Mouse (Mus musculus): ENCODE results near the gene Jak2. TPM values are rescaled to one million over a fixed set of nuclear protein-coding genes. Genes with fewer than 3 reads are reported as not detected.

Jak2 gene
- polyA plus RNA-seq, 1 experiment from 2014 or later: 28.3 TPM

DNA sequence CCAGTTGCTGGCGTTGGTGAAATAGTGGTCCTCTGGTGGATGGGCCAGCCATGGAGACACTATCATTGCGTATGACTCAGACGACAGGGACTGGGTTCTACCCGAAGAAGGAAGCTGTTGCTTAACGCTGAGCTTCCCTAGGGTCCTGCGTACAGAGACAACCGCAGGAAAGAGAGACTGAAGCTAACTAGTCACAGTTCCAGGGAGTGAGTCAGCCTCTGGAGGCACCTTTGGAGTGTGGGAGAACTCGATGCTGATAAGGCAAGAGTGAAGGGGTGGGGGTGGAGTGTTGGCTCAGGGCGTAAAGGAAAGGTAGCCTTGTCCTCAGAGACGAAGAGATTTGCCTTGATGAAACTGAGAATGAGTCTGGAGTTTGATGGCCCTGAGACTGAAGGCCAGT lies 10.0 kb upstream of the Jak2 start:
- DNase-seq (no peak), ATAC-seq (ENCODE audit: low FRiP score, low TSS enrichment) (no peak)
- no peaks in the 10 kb centered on the region for H3K27me3 ChIP-seq (ENCODE audit: control insufficient read depth, insufficient read depth, low read length)
- H3K4me1 ChIP-seq (ENCODE audit: control insufficient read depth, insufficient read depth, low read length): 0 out of 2 replicates have a peak, but pooled peaks cover 6% of the 10 kb centered on the region
- 70% methylated on average over 10 of the region's 10 CpGs for WGBS
- H3K36me3 ChIP-seq (ENCODE audit: control insufficient read depth, insufficient read depth, low read length): no peaks in the 10 kb centered on the region
- no peak overlapping the region for H3K27ac ChIP-seq (replicated peaks; ENCODE audit: low read depth, low read length)
- no peak overlapping the region for H3K4me2 ChIP-seq (ENCODE audit: low read length)
- H3K4me3 ChIP-seq (replicated peaks; ENCODE audit: low read depth, low read length): no peak overlapping the region
- H3K9ac ChIP-seq (replicated peaks; ENCODE audit: low read length): no peak overlapping the region
- 0 out of 2 replicates have a peak, but pooled peaks cover 5% of the 10 kb centered on the region for H3K9me3 ChIP-seq (ENCODE audit: control insufficient read depth, low read length)

- Histone ChIP-seq H3K9me3 (ENCODE audit: control insufficient read depth, low read length) (0 out of 2 replicates have a peak, but pooled peaks cover 6% of the 10 kb centered on the region), H3K4me1 (ENCODE audit: control insufficient read depth, insufficient read depth, low read length) (peaks cover 47% of the 10 kb centered on the region), H3K27ac (replicated peaks; ENCODE audit: low read depth, low read length) (peak overlapping the region; percentile 97), H3K4me3 (replicated peaks; ENCODE audit: low read depth, low read length) (peak overlapping the region; percentile 85), H3K27me3 (ENCODE audit: control insufficient read depth, insufficient read depth, low read length) (no peaks in the 10 kb centered on the region), H3K4me2 (ENCODE audit: low read length) (peak overlapping the region; percentile 71), H3K9ac (replicated peaks; ENCODE audit: low read length) (peak overlapping the region; percentile 98), H3K36me3 (ENCODE audit: control insufficient read depth, insufficient read depth, low read length) (no peaks in the 10 kb centered on the region)
- 48% methylated on average over 4 of the region's 4 CpGs for WGBS
- ATAC-seq (ENCODE audit: low FRiP score, low TSS enrichment) (no peak), DNase-seq (no peak)
These were observed 1.7 kb upstream of the Jak2 start for GRCm38 (mm10) chr19:29249933-29250332.

- peak; percentile 71; the same call in 1 of the 2 replicates for ATAC-seq (ENCODE audit: low FRiP score, low TSS enrichment)
- peak; percentile 68 for DNase-seq
- Histone ChIP-seq H3K27ac (replicated peaks; ENCODE audit: low read depth, low read length) (peak overlapping the region; percentile 97), H3K4me2 (ENCODE audit: low read length) (peak overlapping the region; percentile 71), H3K27me3 (ENCODE audit: control insufficient read depth, insufficient read depth, low read length) (no peaks in the 10 kb centered on the region), H3K9me3 (ENCODE audit: control insufficient read depth, low read length) (no peaks in the 10 kb centered on the region), H3K4me1 (ENCODE audit: control insufficient read depth, insufficient read depth, low read length) (peaks cover 52% of the 10 kb centered on the region), H3K9ac (replicated peaks; ENCODE audit: low read length) (peak overlapping the region; percentile 98), H3K36me3 (ENCODE audit: control insufficient read depth, insufficient read depth, low read length) (no peaks in the 10 kb centered on the region), H3K4me3 (replicated peaks; ENCODE audit: low read depth, low read length) (peak overlapping the region; percentile 85)
- WGBS: under 1% methylated on average over 36 of the region's 44 CpGs
These were observed 552 bp downstream of the Jak2 start for GRCm38 (mm10) chr19:29251958-29252801.

DNA sequence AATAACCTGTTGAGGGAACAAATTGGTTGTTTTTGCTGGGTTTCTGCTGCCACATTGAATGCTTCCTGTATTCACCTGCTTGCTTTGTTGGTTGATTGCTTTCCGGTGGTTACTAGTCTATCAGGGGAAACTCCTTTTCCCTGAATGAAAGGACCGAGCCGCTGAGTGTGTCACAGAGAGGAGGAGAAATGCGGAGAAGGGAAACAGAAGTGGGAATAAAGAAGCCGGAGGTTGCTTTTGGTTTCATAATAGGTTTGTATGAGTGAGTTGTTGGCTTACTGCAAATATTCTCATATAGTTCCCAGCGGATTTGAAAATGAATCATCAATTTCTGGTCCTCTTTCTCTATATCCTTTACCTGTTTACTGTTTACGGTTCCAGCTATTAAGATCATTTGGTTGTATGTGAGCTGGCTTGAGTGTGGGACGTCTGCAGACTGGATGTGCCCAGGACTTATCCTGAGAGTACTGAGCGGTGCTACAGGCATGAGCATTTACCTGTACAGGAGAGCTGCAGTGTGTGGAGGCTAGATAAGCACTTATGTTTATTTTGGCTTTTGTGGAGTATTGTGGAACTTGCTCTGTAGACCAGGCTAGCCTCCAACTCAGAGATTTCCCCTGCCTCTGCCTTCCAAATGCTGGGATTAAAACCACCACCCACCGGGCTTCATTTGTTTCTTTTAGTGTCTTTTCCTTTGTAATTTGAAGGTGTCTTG lies 1.4 kb downstream of the Jak2 start:
- Histone ChIP-seq H3K4me1 (ENCODE audit: control insufficient read depth, insufficient read depth, low read length) (peaks cover 52% of the 10 kb centered on the region), H3K9ac (replicated peaks; ENCODE audit: low read length) (peak overlapping the region; percentile 98), H3K9me3 (ENCODE audit: control insufficient read depth, low read length) (no peaks in the 10 kb centered on the region), H3K4me2 (ENCODE audit: low read length) (peak overlapping the region; percentile 71), H3K36me3 (ENCODE audit: control insufficient read depth, insufficient read depth, low read length) (no peaks in the 10 kb centered on the region), H3K27ac (replicated peaks; ENCODE audit: low read depth, low read length) (peak overlapping the region; percentile 97; the same call in 1 of the 2 replicates), H3K4me3 (replicated peaks; ENCODE audit: low read depth, low read length) (peak overlapping the region; percentile 85), H3K27me3 (ENCODE audit: control insufficient read depth, insufficient read depth, low read length) (no peaks in the 10 kb centered on the region)
- DNase-seq (peak; percentile 33), ATAC-seq (ENCODE audit: low FRiP score, low TSS enrichment) (no peak)
- WGBS: 23% methylated on average over 10 of the region's 10 CpGs

- ATAC-seq (ENCODE audit: low FRiP score, low TSS enrichment) (peak; percentile 51), DNase-seq (peak; percentile 93)
- H3K4me1 ChIP-seq (ENCODE audit: control insufficient read depth, insufficient read depth, low read length): peaks cover 45% of the 10 kb centered on the region
- H3K4me3 ChIP-seq (replicated peaks; ENCODE audit: low read depth, low read length): peak overlapping the region; percentile 85
- no peaks in the 10 kb centered on the region for H3K27me3 ChIP-seq (ENCODE audit: control insufficient read depth, insufficient read depth, low read length)
- no peaks in the 10 kb centered on the region for H3K9me3 ChIP-seq (ENCODE audit: control insufficient read depth, low read length)
- WGBS: under 1% methylated on average over 9 of the region's 9 CpGs
- no peaks in the 10 kb centered on the region for H3K36me3 ChIP-seq (ENCODE audit: control insufficient read depth, insufficient read depth, low read length)
- H3K9ac ChIP-seq (replicated peaks; ENCODE audit: low read length): peak overlapping the region; percentile 2; the same call in 1 of the 2 replicates
- H3K27ac ChIP-seq (replicated peaks; ENCODE audit: low read depth, low read length): peak overlapping the region; percentile 56; the same call in 1 of the 2 replicates
- H3K4me2 ChIP-seq (ENCODE audit: low read length): peak overlapping the region; percentile 71
These were observed 2.1 kb downstream of the Jak2 start for GRCm38 (mm10) chr19:29253728-29254127.

DNA sequence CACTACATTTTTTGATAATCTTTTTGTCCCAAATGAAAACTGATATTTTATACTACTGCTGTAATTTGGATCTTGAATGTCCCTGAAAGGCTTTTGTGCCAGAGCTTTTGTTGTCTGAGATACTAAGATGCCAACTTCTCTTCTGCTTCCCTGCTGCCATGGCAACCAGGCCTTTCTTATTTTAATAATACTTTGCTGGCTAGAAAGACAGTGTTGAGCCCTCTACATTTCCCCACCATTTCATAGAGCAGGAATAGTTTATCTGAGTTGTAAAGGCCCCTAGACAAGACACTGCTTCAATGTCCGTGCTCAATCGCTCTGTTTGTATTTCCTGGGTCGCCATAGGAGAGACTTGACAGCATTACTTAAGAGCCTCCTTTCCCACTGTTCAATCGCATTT lies 3.0 kb downstream of the Jak2 start:
- 0% methylated on average over 4 of the region's 4 CpGs for WGBS
- no peak overlapping the region for H3K27ac ChIP-seq (replicated peaks; ENCODE audit: low read depth, low read length)

GRCm38 (mm10) chr19:29255327-29256027 lies 3.8 kb downstream of the Jak2 start:
- Histone ChIP-seq H3K27ac (replicated peaks; ENCODE audit: low read depth, low read length) (peak overlapping the region; percentile 20; the same call in 1 of the 2 replicates), H3K36me3 (ENCODE audit: control insufficient read depth, insufficient read depth, low read length) (no peaks in the 10 kb centered on the region), H3K9me3 (ENCODE audit: control insufficient read depth, low read length) (no peaks in the 10 kb centered on the region), H3K4me3 (replicated peaks; ENCODE audit: low read depth, low read length) (0 out of 2 replicates have a peak overlapping the region, but pooled peaks have one; percentile 7), H3K4me1 (ENCODE audit: control insufficient read depth, insufficient read depth, low read length) (peaks cover 29% of the 10 kb centered on the region), H3K4me2 (ENCODE audit: low read length) (peak overlapping the region; percentile 71), H3K9ac (replicated peaks; ENCODE audit: low read length) (no peak overlapping the region), H3K27me3 (ENCODE audit: control insufficient read depth, insufficient read depth, low read length) (no peaks in the 10 kb centered on the region)
- WGBS: 72% methylated on average over 7 of the region's 7 CpGs
- no peak for ATAC-seq (ENCODE audit: low FRiP score, low TSS enrichment)
- no peak for DNase-seq

More for the DNA sequence above, 3.0 kb downstream of the Jak2 start:
- no peak for ATAC-seq (ENCODE audit: low FRiP score, low TSS enrichment)
- no peak overlapping the region for H3K9ac ChIP-seq (replicated peaks; ENCODE audit: low read length)
- no peaks in the 10 kb centered on the region for H3K27me3 ChIP-seq (ENCODE audit: control insufficient read depth, insufficient read depth, low read length)
- H3K4me1 ChIP-seq (ENCODE audit: control insufficient read depth, insufficient read depth, low read length): peaks cover 35% of the 10 kb centered on the region
- DNase-seq: peak; percentile 72
- H3K4me2 ChIP-seq (ENCODE audit: low read length): peak overlapping the region; percentile 71
- H3K4me3 ChIP-seq (replicated peaks; ENCODE audit: low read depth, low read length): 0 out of 2 replicates have a peak overlapping the region, but pooled peaks have one; percentile 7
- no peaks in the 10 kb centered on the region for H3K9me3 ChIP-seq (ENCODE audit: control insufficient read depth, low read length)
- H3K36me3 ChIP-seq (ENCODE audit: control insufficient read depth, insufficient read depth, low read length): no peaks in the 10 kb centered on the region

GRCm38 (mm10) chr19:29261638-29262037 lies 10.0 kb downstream of the Jak2 start:
- Histone ChIP-seq H3K27ac (replicated peaks; ENCODE audit: low read depth, low read length) (no peak overlapping the region), H3K4me2 (ENCODE audit: low read length) (no peak overlapping the region), H3K36me3 (ENCODE audit: control insufficient read depth, insufficient read depth, low read length) (peaks cover 13% of the 10 kb centered on the region; the same call in 1 of the 2 replicates), H3K4me1 (ENCODE audit: control insufficient read depth, insufficient read depth, low read length) (no peaks in the 10 kb centered on the region), H3K4me3 (replicated peaks; ENCODE audit: low read depth, low read length) (no peak overlapping the region), H3K27me3 (ENCODE audit: control insufficient read depth, insufficient read depth, low read length) (no peaks in the 10 kb centered on the region), H3K9ac (replicated peaks; ENCODE audit: low read length) (no peak overlapping the region), H3K9me3 (ENCODE audit: control insufficient read depth, low read length) (no peaks in the 10 kb centered on the region)
- DNase-seq: no peak
- no peak for ATAC-seq (ENCODE audit: low FRiP score, low TSS enrichment)
- WGBS: 83% methylated on average over 9 of the region's 9 CpGs
